In genomic region chr12:111853011-111853436, GRCm38 (mm10) we compare ENCODE assay signal across 8 mouse cellular contexts. TPM values are rescaled to one million over a fixed set of nuclear protein-coding genes. Genes with fewer than 3 reads are reported as not detected.
DNase-seq lines count a peak whose midpoint lies in the region; ATAC-seq lines count a peak whose summit lies in the region.

No protein-coding gene starts in this region.

- ATAC-seq in heart, embryonic 15.5 days (replicated peaks; ENCODE audit: insufficient number of reproducible peaks, insufficient read depth, low FRiP score, low read depth): no peak

- peak overlapping the region; percentile 27; the same call in 1 of the 2 replicates for H3K27ac ChIP-seq in heart, embryonic 15.5 days

- H3K36me3 ChIP-seq in heart, embryonic 15.5 days: 0 out of 2 replicates have a peak, but pooled peaks cover 2% of the 10 kb centered on the region

- 45% methylated on average over 10 of the region's 10 CpGs for WGBS in heart, embryonic 15.5 days

- peak; percentile 55 to 91 for DNase-seq in adrenal gland, adult (ENCODE audit: inconsistent age in 2 of 2, low spot score in 1 of 2)
- no peak for DNase-seq in adrenal gland, postnatal 4 days (ENCODE audit: low spot score in 2 of 2)
- DNase-seq in adipocyte (ENCODE audit: low spot score): peak; percentile 21
- DNase-seq in lung, postnatal 36 days: peak; percentile 49
- DNase-seq in retina, embryonic 14.5 days (ENCODE audit: low spot score): no peak
- no peak for DNase-seq in layer of hippocampus, postnatal 36 days
- DNase-seq in layer of hippocampus, adult 9-11 months: no peak

- no peaks in the 10 kb centered on the region for H3K27me3 ChIP-seq in heart, embryonic 15.5 days

- H3K9me3 ChIP-seq in heart, embryonic 15.5 days (replicated peaks): no peaks in the 10 kb centered on the region

- H3K4me1 ChIP-seq in heart, embryonic 15.5 days (replicated peaks): peaks cover 16% of the 10 kb centered on the region

- no peak overlapping the region for H3K4me2 ChIP-seq in heart, embryonic 15.5 days

- H3K4me3 ChIP-seq in heart, embryonic 15.5 days: no peak overlapping the region

- H3K9ac ChIP-seq in heart, embryonic 15.5 days: no peak overlapping the region

RNA-seq across cellular contexts. Expression of gene Zfyve21, which starts 39.1 kb away (rescaled TPM):
- total RNA-seq in adrenal gland, postnatal 4 days (2021): 10 to 100 TPM; 68.3 to 74.4 TPM
- polyA plus RNA-seq in heart, embryonic 15.5 days (2015; fragmentation: Nextera tagmentation; extraction: Ambion mirVana): 86.6 and 99.9 TPM in 2 replicates
- total RNA-seq in layer of hippocampus, postnatal 36 days (2021): 10 to 100 TPM; 20.8 to 25.4 TPM

RNA-seq across cellular contexts. Expression of gene Xrcc3, which starts 39.4 kb away (rescaled TPM):
- 10 to 100 TPM; 19.2 to 22.5 TPM for total RNA-seq in adrenal gland, postnatal 4 days (2021)
- 3.8 and 7.8 TPM in 2 replicates for polyA plus RNA-seq in heart, embryonic 15.5 days (2015; fragmentation: Nextera tagmentation; extraction: Ambion mirVana)
- 1 to 10 TPM; 3.4 to 4.5 TPM for total RNA-seq in layer of hippocampus, postnatal 36 days (2021)

RNA-seq across cellular contexts. Expression of gene Ppp1r13b, which starts 54.9 kb away (rescaled TPM):
- 10 to 100 TPM; 26.7 to 30.5 TPM for total RNA-seq in adrenal gland, postnatal 4 days (2021)
- polyA plus RNA-seq in heart, embryonic 15.5 days (2015; fragmentation: Nextera tagmentation; extraction: Ambion mirVana): 11.1 and 15.3 TPM in 2 replicates
- 100 to 1,000 TPM in 1 of 2 experiments, 10 to 100 TPM in 1; 92.0 to 104 TPM for total RNA-seq in layer of hippocampus, postnatal 36 days (2021)

Comparison
In these comparisons a context has a peak if more than half of its experiments do, and no peak if none do; other contexts are left out.
1. DNase-seq: peak in adrenal gland, adult (2 of 2), adipocyte (single experiment) and lung, postnatal 36 days (single experiment); none in adrenal gland, postnatal 4 days (0 of 2), retina, embryonic 14.5 days (single experiment), layer of hippocampus, postnatal 36 days (0 of 2) and layer of hippocampus, adult 9-11 months (single experiment).